Comparison of ENCODE assay signal across 11 mouse cellular contexts in genomic region chr1:86294472-86294871, GRCm38 (mm10). TPM values are rescaled to one million over a fixed set of nuclear protein-coding genes. Genes with fewer than 3 reads are reported as not detected.
DNase-seq lines count a peak whose midpoint lies in the region; ATAC-seq and TF ChIP-seq lines count a peak whose summit lies in the region.
"Had no signal": no experiment of that assay in that cellular context is flagged by ENCODE, and none has a peak within 500 bp of the region (broad histone marks: within the 10 kb centered on the region; RNA-seq: fewer than 3 reads in every experiment).

No protein-coding gene starts in this region.

- H3K4me1 ChIP-seq in hindbrain, embryonic 16.5 days (ENCODE audit: control insufficient read depth, insufficient read depth, low read depth, low read length): no peaks in the 10 kb centered on the region
- no peaks in the 10 kb centered on the region for H3K4me1 ChIP-seq in midbrain, postnatal 0 days (ENCODE audit: insufficient read depth, low read length)

- WGBS in hindbrain, embryonic 16.5 days: 21% methylated on average over 4 of the region's 4 CpGs
- WGBS in midbrain, postnatal 0 days: 22% methylated on average over 4 of the region's 4 CpGs

- no peak for TF ChIP-seq CTCF in midbrain, postnatal 0 days (IDR thresholded peaks at IDR 0.05)

- ATAC-seq in hindbrain, embryonic 16.5 days: peak; percentile 83
- ATAC-seq in midbrain, postnatal 0 days (ENCODE audit: low FRiP score): peak; percentile 70; the same call in 1 of the 2 replicates

- H3K4me2 ChIP-seq in hindbrain, embryonic 16.5 days (ENCODE audit: low read length): no peak overlapping the region
- H3K4me2 ChIP-seq in midbrain, postnatal 0 days (ENCODE audit: low read depth, low read length, poor library complexity, severe bottlenecking): no peak overlapping the region
- H3K4me2 ChIP-seq: liver, embryonic 11.5 days had no signal

- no peaks in the 10 kb centered on the region for H3K27me3 ChIP-seq in hindbrain, embryonic 16.5 days (replicated peaks; ENCODE audit: control insufficient read depth, insufficient read depth, low read length)
- no peaks in the 10 kb centered on the region for H3K27me3 ChIP-seq in midbrain, postnatal 0 days (ENCODE audit: insufficient read depth, low read length)

- DNase-seq in frontal cortex, postnatal 10 days (ENCODE audit: low spot score in 2 of 2): peak; percentile 25 to 44
- no peak for DNase-seq in frontal cortex, postnatal 36 days (ENCODE audit: low spot score in 2 of 2)
- peak; percentile 30 for DNase-seq in retina, postnatal 1 day
- DNase-seq in retina, embryonic 14.5 days (ENCODE audit: low spot score): no peak
- peak; percentile 54 for DNase-seq in midbrain, postnatal 0 days (ENCODE audit: low spot score)
- no peak for DNase-seq in cerebellum, adult 11 months
- DNase-seq in gastrocnemius, postnatal 10 days: no peak

- no peaks in the 10 kb centered on the region for H3K36me3 ChIP-seq in hindbrain, embryonic 16.5 days (ENCODE audit: control insufficient read depth, insufficient read depth, low read length)
- no peaks in the 10 kb centered on the region for H3K36me3 ChIP-seq in midbrain, postnatal 0 days (ENCODE audit: insufficient read depth, low read length)

- H3K9me3 ChIP-seq in hindbrain, embryonic 16.5 days (ENCODE audit: control insufficient read depth, low read length): no peaks in the 10 kb centered on the region
- H3K9me3 ChIP-seq in midbrain, postnatal 0 days (ENCODE audit: low read length): no peaks in the 10 kb centered on the region

- no peak overlapping the region for H3K27ac ChIP-seq in hindbrain, embryonic 16.5 days (ENCODE audit: low read depth, low read length)
- no peak overlapping the region for H3K27ac ChIP-seq in midbrain, postnatal 0 days (ENCODE audit: low read depth, low read length)

- H3K4me3 ChIP-seq in hindbrain, embryonic 16.5 days (ENCODE audit: low read length): no peak overlapping the region
- no peak overlapping the region for H3K4me3 ChIP-seq in midbrain, postnatal 0 days (ENCODE audit: low read depth, low read length)
- H3K4me3 ChIP-seq: erythroblast, embryonic 14.5 days had no signal

- no peak overlapping the region for H3K9ac ChIP-seq in hindbrain, embryonic 16.5 days (ENCODE audit: low read depth, low read length)
- no peak overlapping the region for H3K9ac ChIP-seq in midbrain, postnatal 0 days (replicated peaks; ENCODE audit: low read length, poor library complexity, severe bottlenecking)

RNA-seq across cellular contexts. Expression of gene B3gnt7, which starts 8.2 kb away (rescaled TPM):
- 9.9 and 10.6 TPM in 2 replicates for polyA plus RNA-seq in hindbrain, embryonic 16.5 days (2015; fragmentation: Nextera tagmentation; extraction: Ambion mirVana)
- total RNA-seq in midbrain, postnatal 0 days (2014; rRNA removed): 14.5 and 14.9 TPM in 2 replicates
- 15.0 and 15.7 TPM in 2 replicates for polyA plus RNA-seq in midbrain, postnatal 0 days (2015; fragmentation: Nextera tagmentation; extraction: Ambion mirVana)
- under 1 TPM; 0.09 to 0.29 TPM for total RNA-seq in gastrocnemius, postnatal 10 days (2021)
- polyA plus RNA-seq: C2C12 had no signal

Comparison
In these comparisons a context has a peak if more than half of its experiments do, and no peak if none do; other contexts are left out.
1. DNase-seq: peak in frontal cortex, postnatal 10 days (2 of 2), retina, postnatal 1 day (single experiment) and midbrain, postnatal 0 days (single experiment); none in frontal cortex, postnatal 36 days (0 of 2), retina, embryonic 14.5 days (single experiment), cerebellum, adult 11 months (single experiment) and gastrocnemius, postnatal 10 days (single experiment).
2. RNA of gene B3gnt7, which starts 8.2 kb away (total RNA-seq): 14.5 to 14.9 TPM in midbrain, postnatal 0 days; 0.09 to 0.29 TPM in gastrocnemius, postnatal 10 days; every median in the first group is over 10 times any median in the second.